Mouse (Mus musculus): ENCODE data around the gene Syndig1l. TPM values are rescaled to one million over a fixed set of nuclear protein-coding genes. Genes with fewer than 3 reads are reported as not detected.

The Syndig1l gene
- polyA plus RNA-seq, 1 experiment from 2014 or later: 0.08 TPM

GRCm38 (mm10) chr12:84718462-84719244 is 20.0 kb upstream of the Syndig1l start:
- Histone ChIP-seq H3K27me3 (replicated peaks; ENCODE audit: control insufficient read depth, insufficient read depth, low read length) (no peaks in the 10 kb centered on the region), H3K4me1 (replicated peaks; ENCODE audit: control insufficient read depth, insufficient read depth, low read length) (no peaks in the 10 kb centered on the region), H3K27ac (ENCODE audit: low read depth, low read length) (no peak overlapping the region), H3K4me3 (ENCODE audit: low read depth, low read length) (no peak overlapping the region), H3K9me3 (ENCODE audit: control insufficient read depth, low read length) (no peaks in the 10 kb centered on the region), H3K4me2 (no peak overlapping the region), H3K9ac (ENCODE audit: low read depth, low read length) (no peak overlapping the region), H3K36me3 (ENCODE audit: control insufficient read depth, insufficient read depth, low read length) (no peaks in the 10 kb centered on the region)
- ATAC-seq (replicated peaks; ENCODE audit: low FRiP score) (no peak), DNase-seq (ENCODE audit: low spot score) (no peak)
- 79% methylated on average over 9 of the region's 9 CpGs for WGBS

- H3K4me3 ChIP-seq (ENCODE audit: low read depth, low read length): no peak overlapping the region
- H3K9ac ChIP-seq (ENCODE audit: low read depth, low read length): no peak overlapping the region
- H3K4me2 ChIP-seq: no peak overlapping the region
- WGBS: 82% methylated on average over 6 of the region's 6 CpGs
- no peak overlapping the region for H3K27ac ChIP-seq (ENCODE audit: low read depth, low read length)
- DNase-seq (ENCODE audit: low spot score) (no peak), ATAC-seq (replicated peaks; ENCODE audit: low FRiP score) (no peak)
- H3K27me3 ChIP-seq (replicated peaks; ENCODE audit: control insufficient read depth, insufficient read depth, low read length): no peaks in the 10 kb centered on the region
- H3K9me3 ChIP-seq (ENCODE audit: control insufficient read depth, low read length): no peaks in the 10 kb centered on the region
- H3K4me1 ChIP-seq (replicated peaks; ENCODE audit: control insufficient read depth, insufficient read depth, low read length): peaks cover 6% of the 10 kb centered on the region
- H3K36me3 ChIP-seq (ENCODE audit: control insufficient read depth, insufficient read depth, low read length): no peaks in the 10 kb centered on the region
Measured at GRCm38 (mm10) chr12:84714578-84714977, 15.9 kb upstream of the Syndig1l start.

GRCm38 (mm10) chr12:84709842-84710439 is 11.3 kb upstream of the Syndig1l start:
- Histone ChIP-seq H3K27me3 (replicated peaks; ENCODE audit: control insufficient read depth, insufficient read depth, low read length) (no peaks in the 10 kb centered on the region), H3K4me3 (ENCODE audit: low read depth, low read length) (no peak overlapping the region), H3K4me1 (replicated peaks; ENCODE audit: control insufficient read depth, insufficient read depth, low read length) (peaks cover 11% of the 10 kb centered on the region), H3K36me3 (ENCODE audit: control insufficient read depth, insufficient read depth, low read length) (no peaks in the 10 kb centered on the region), H3K27ac (ENCODE audit: low read depth, low read length) (no peak overlapping the region), H3K4me2 (peak overlapping the region; percentile 55), H3K9ac (ENCODE audit: low read depth, low read length) (0 out of 2 replicates have a peak overlapping the region, but pooled peaks have one; percentile 22), H3K9me3 (ENCODE audit: control insufficient read depth, low read length) (no peaks in the 10 kb centered on the region)
- WGBS: 10% methylated on average over 14 of the region's 14 CpGs
- DNase-seq (ENCODE audit: low spot score) (peak; percentile 45), ATAC-seq (replicated peaks; ENCODE audit: low FRiP score) (peak; percentile 88)

GRCm38 (mm10) chr12:84707804-84708203 is 9.2 kb upstream of the Syndig1l start:
- no peak overlapping the region for H3K9ac ChIP-seq (ENCODE audit: low read depth, low read length)
- 80% methylated on average over 4 of the region's 4 CpGs for WGBS
- no peaks in the 10 kb centered on the region for H3K9me3 ChIP-seq (ENCODE audit: control insufficient read depth, low read length)
- H3K4me3 ChIP-seq (ENCODE audit: low read depth, low read length): no peak overlapping the region
- H3K4me2 ChIP-seq: no peak overlapping the region
- H3K27me3 ChIP-seq (replicated peaks; ENCODE audit: control insufficient read depth, insufficient read depth, low read length): no peaks in the 10 kb centered on the region; the same call in 1 of the 2 replicates
- no peak for DNase-seq (ENCODE audit: low spot score)
- peaks cover 11% of the 10 kb centered on the region for H3K4me1 ChIP-seq (replicated peaks; ENCODE audit: control insufficient read depth, insufficient read depth, low read length)
- no peaks in the 10 kb centered on the region for H3K36me3 ChIP-seq (ENCODE audit: control insufficient read depth, insufficient read depth, low read length)
- H3K27ac ChIP-seq (ENCODE audit: low read depth, low read length): no peak overlapping the region
- ATAC-seq (replicated peaks; ENCODE audit: low FRiP score): no peak

- Histone ChIP-seq H3K36me3 (ENCODE audit: control insufficient read depth, insufficient read depth, low read length) (no peaks in the 10 kb centered on the region), H3K9me3 (ENCODE audit: control insufficient read depth, low read length) (no peaks in the 10 kb centered on the region), H3K27ac (ENCODE audit: low read depth, low read length) (no peak overlapping the region), H3K9ac (ENCODE audit: low read depth, low read length) (no peak overlapping the region), H3K4me1 (replicated peaks; ENCODE audit: control insufficient read depth, insufficient read depth, low read length) (peaks cover 11% of the 10 kb centered on the region), H3K4me3 (ENCODE audit: low read depth, low read length) (no peak overlapping the region), H3K4me2 (no peak overlapping the region), H3K27me3 (replicated peaks; ENCODE audit: control insufficient read depth, insufficient read depth, low read length) (peaks cover 5% of the 10 kb centered on the region; the same call in 1 of the 2 replicates)
- DNase-seq (ENCODE audit: low spot score) (no peak), ATAC-seq (replicated peaks; ENCODE audit: low FRiP score) (no peak)
- 73% methylated on average over 4 of the region's 4 CpGs for WGBS
Measured at GRCm38 (mm10) chr12:84706886-84707285, 8.3 kb upstream of the Syndig1l start.

GRCm38 (mm10) chr12:84702586-84702985 is 4.0 kb upstream of the Syndig1l start:
- ATAC-seq (replicated peaks; ENCODE audit: low FRiP score) (no peak), DNase-seq (ENCODE audit: low spot score) (no peak)
- Histone ChIP-seq H3K4me2 (no peak overlapping the region), H3K4me1 (replicated peaks; ENCODE audit: control insufficient read depth, insufficient read depth, low read length) (0 out of 2 replicates have a peak, but pooled peaks cover 3% of the 10 kb centered on the region), H3K9me3 (ENCODE audit: control insufficient read depth, low read length) (no peaks in the 10 kb centered on the region), H3K9ac (ENCODE audit: low read depth, low read length) (no peak overlapping the region), H3K27ac (ENCODE audit: low read depth, low read length) (no peak overlapping the region), H3K27me3 (replicated peaks; ENCODE audit: control insufficient read depth, insufficient read depth, low read length) (peaks cover 40% of the 10 kb centered on the region), H3K4me3 (ENCODE audit: low read depth, low read length) (no peak overlapping the region), H3K36me3 (ENCODE audit: control insufficient read depth, insufficient read depth, low read length) (no peaks in the 10 kb centered on the region)
- 72% methylated on average over 7 of the region's 7 CpGs for WGBS

- DNase-seq (ENCODE audit: low spot score) (no peak), ATAC-seq (replicated peaks; ENCODE audit: low FRiP score) (no peak)
- no peaks in the 10 kb centered on the region for H3K9me3 ChIP-seq (ENCODE audit: control insufficient read depth, low read length)
- no peak overlapping the region for H3K4me2 ChIP-seq
- no peak overlapping the region for H3K9ac ChIP-seq (ENCODE audit: low read depth, low read length)
- WGBS: 67% methylated on average over 6 of the region's 6 CpGs
- H3K36me3 ChIP-seq (ENCODE audit: control insufficient read depth, insufficient read depth, low read length): no peaks in the 10 kb centered on the region
- H3K27me3 ChIP-seq (replicated peaks; ENCODE audit: control insufficient read depth, insufficient read depth, low read length): peaks cover 20% of the 10 kb centered on the region
- H3K4me1 ChIP-seq (replicated peaks; ENCODE audit: control insufficient read depth, insufficient read depth, low read length): no peaks in the 10 kb centered on the region
- H3K27ac ChIP-seq (ENCODE audit: low read depth, low read length): no peak overlapping the region
- no peak overlapping the region for H3K4me3 ChIP-seq (ENCODE audit: low read depth, low read length)
Measured at GRCm38 (mm10) chr12:84692141-84692540, 6.5 kb downstream of the Syndig1l start.

GRCm38 (mm10) chr12:84691347-84691746 is 7.3 kb downstream of the Syndig1l start:
- DNase-seq (ENCODE audit: low spot score) (no peak), ATAC-seq (replicated peaks; ENCODE audit: low FRiP score) (no peak)
- Histone ChIP-seq H3K4me1 (replicated peaks; ENCODE audit: control insufficient read depth, insufficient read depth, low read length) (no peaks in the 10 kb centered on the region), H3K9me3 (ENCODE audit: control insufficient read depth, low read length) (no peaks in the 10 kb centered on the region), H3K36me3 (ENCODE audit: control insufficient read depth, insufficient read depth, low read length) (no peaks in the 10 kb centered on the region), H3K27me3 (replicated peaks; ENCODE audit: control insufficient read depth, insufficient read depth, low read length) (peaks cover 12% of the 10 kb centered on the region), H3K4me2 (no peak overlapping the region), H3K27ac (ENCODE audit: low read depth, low read length) (no peak overlapping the region), H3K9ac (ENCODE audit: low read depth, low read length) (no peak overlapping the region), H3K4me3 (ENCODE audit: low read depth, low read length) (no peak overlapping the region)

- DNase-seq (ENCODE audit: low spot score) (no peak), ATAC-seq (replicated peaks; ENCODE audit: low FRiP score) (no peak)
- WGBS: 79% methylated on average over 11 of the region's 11 CpGs
Measured at GRCm38 (mm10) chr12:84689051-84689450, 9.6 kb downstream of the Syndig1l start.

More at GRCm38 (mm10) chr12:84689051-84689450, 9.6 kb downstream of the Syndig1l start:
- Histone ChIP-seq H3K4me1 (replicated peaks; ENCODE audit: control insufficient read depth, insufficient read depth, low read length) (no peaks in the 10 kb centered on the region), H3K36me3 (ENCODE audit: control insufficient read depth, insufficient read depth, low read length) (no peaks in the 10 kb centered on the region), H3K4me2 (no peak overlapping the region), H3K9ac (ENCODE audit: low read depth, low read length) (no peak overlapping the region), H3K4me3 (ENCODE audit: low read depth, low read length) (no peak overlapping the region), H3K27me3 (replicated peaks; ENCODE audit: control insufficient read depth, insufficient read depth, low read length) (peaks cover 2% of the 10 kb centered on the region; the same call in 1 of the 2 replicates), H3K27ac (ENCODE audit: low read depth, low read length) (no peak overlapping the region), H3K9me3 (ENCODE audit: control insufficient read depth, low read length) (no peaks in the 10 kb centered on the region)

Measured in liver, embryonic 11.5 days (tissue).